Mouse (Mus musculus): ENCODE results near the gene Pxdc1. TPM values are rescaled to one million over a fixed set of nuclear protein-coding genes. Genes with fewer than 3 reads are reported as not detected.

Pxdc1 gene
- polyA plus RNA-seq, 1 experiment from 2014 or later = 11.7 TPM

DNA sequence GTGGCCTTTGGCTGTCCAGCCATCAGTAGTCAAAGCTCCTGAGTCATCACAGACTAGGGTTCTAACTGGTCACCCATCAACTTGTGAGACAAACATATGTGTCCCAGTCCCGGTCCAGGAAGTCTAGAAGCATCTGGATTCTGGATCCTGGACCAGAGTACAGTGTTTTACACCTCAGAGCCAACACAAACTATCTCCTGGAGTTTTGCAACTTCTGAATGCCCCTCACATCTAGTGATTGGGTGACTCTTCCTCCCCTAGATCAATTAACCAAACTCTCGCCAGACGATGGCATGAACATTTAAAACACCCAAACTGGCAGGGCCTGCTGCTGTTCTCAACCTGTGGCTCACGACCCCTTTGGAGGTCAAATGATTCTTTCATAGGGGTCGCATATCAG lies 23.5 kb downstream of the Pxdc1 start:
- Histone ChIP-seq H3K27me3 (replicated peaks; ENCODE audit: control insufficient read depth, insufficient read depth, low read length) (no peaks in the 10 kb centered on the region), H3K4me3 (ENCODE audit: low read depth, low read length) (no peak overlapping the region), H3K36me3 (ENCODE audit: control insufficient read depth, insufficient read depth, low read length) (no peaks in the 10 kb centered on the region; the same call in 1 of the 2 replicates), H3K9me3 (ENCODE audit: control insufficient read depth, low read length) (no peaks in the 10 kb centered on the region), H3K4me1 (replicated peaks; ENCODE audit: control insufficient read depth, insufficient read depth, low read length) (no peaks in the 10 kb centered on the region), H3K27ac (ENCODE audit: low read depth, low read length) (no peak overlapping the region), H3K9ac (ENCODE audit: low read depth, low read length) (no peak overlapping the region), H3K4me2 (no peak overlapping the region)
- DNase-seq (ENCODE audit: low spot score) (no peak), ATAC-seq (replicated peaks; ENCODE audit: low FRiP score) (no peak)
- WGBS = 83% methylated on average over 5 of the region's 5 CpGs

DNA sequence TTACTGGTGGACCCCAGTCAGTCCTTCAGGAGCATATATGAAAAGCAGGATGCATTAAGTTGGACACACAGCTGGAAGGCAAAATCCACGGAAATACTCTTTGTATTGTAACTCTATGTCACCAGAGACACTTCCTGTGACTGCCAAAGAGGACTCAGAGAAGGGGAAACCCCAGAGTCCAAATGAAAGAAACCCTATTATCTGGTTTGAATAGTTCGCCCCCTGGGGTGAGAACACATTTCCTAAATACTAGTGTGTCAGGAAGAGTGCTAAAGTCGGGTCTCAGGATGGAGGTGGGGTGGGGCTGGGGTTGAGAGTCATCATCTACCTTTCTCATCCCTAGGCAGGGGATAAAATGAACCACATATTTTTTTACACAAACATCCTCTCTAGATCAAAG lies 25.8 kb downstream of the Pxdc1 start:
- Histone ChIP-seq H3K27ac (ENCODE audit: low read depth, low read length) (no peak overlapping the region), H3K4me3 (ENCODE audit: low read depth, low read length) (no peak overlapping the region), H3K9ac (ENCODE audit: low read depth, low read length) (no peak overlapping the region), H3K4me1 (replicated peaks; ENCODE audit: control insufficient read depth, insufficient read depth, low read length) (no peaks in the 10 kb centered on the region), H3K36me3 (ENCODE audit: control insufficient read depth, insufficient read depth, low read length) (no peaks in the 10 kb centered on the region; the same call in 1 of the 2 replicates), H3K4me2 (no peak overlapping the region), H3K27me3 (replicated peaks; ENCODE audit: control insufficient read depth, insufficient read depth, low read length) (no peaks in the 10 kb centered on the region), H3K9me3 (ENCODE audit: control insufficient read depth, low read length) (no peaks in the 10 kb centered on the region)
- DNase-seq (ENCODE audit: low spot score) = no peak
- ATAC-seq (replicated peaks; ENCODE audit: low FRiP score) = no peak
- 35% methylated on average over 3 of the region's 3 CpGs for WGBS

DNA sequence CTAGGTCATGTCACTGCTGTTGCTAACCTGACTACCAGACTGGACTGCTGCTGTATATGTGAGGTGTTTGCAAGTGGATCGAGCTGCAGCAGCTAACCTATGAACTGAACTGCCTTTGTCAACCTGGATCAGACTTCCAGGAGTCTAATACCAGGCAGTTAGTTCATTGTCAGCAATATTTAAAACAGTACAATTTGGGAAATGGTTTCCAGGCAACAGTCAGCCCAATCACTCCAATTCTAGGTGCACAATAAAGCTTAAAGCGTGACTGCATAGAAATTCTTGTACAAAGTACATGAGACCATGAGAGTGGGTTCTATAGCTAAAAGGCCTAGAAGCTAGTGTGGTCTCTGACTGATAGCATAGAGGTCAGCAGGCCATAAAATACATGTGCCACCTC lies 28.9 kb downstream of the Pxdc1 start:
- WGBS = 81% methylated on average over 2 of the region's 2 CpGs
- no peak overlapping the region for H3K4me3 ChIP-seq (ENCODE audit: low read depth, low read length)
- no peak for ATAC-seq (replicated peaks; ENCODE audit: low FRiP score)

DNA sequence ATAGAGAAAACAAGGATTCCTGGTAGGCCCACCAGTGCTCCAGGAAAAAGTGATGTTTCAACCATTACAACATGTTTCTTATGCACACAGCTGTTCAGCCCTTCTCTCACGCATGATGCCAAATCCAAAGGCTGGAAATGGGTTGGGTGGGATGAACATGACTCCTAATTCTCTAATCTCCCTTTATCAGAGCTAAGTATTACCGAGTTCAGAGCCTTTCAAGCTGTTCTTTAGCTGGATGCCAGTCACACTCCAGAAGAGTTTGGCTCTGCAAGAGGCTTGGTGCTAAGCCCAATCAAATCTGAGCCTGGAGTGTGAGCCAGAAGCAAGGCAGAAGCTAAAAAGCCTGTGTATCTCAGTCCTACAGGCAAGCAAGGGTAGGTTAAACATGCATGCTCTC lies 40.9 kb downstream of the Pxdc1 start:
- Histone ChIP-seq H3K4me2 (no peak overlapping the region), H3K9ac (ENCODE audit: low read depth, low read length) (no peak overlapping the region), H3K27me3 (replicated peaks; ENCODE audit: control insufficient read depth, insufficient read depth, low read length) (no peaks in the 10 kb centered on the region), H3K4me3 (ENCODE audit: low read depth, low read length) (no peak overlapping the region), H3K9me3 (ENCODE audit: control insufficient read depth, low read length) (no peaks in the 10 kb centered on the region), H3K27ac (ENCODE audit: low read depth, low read length) (no peak overlapping the region), H3K36me3 (ENCODE audit: control insufficient read depth, insufficient read depth, low read length) (no peaks in the 10 kb centered on the region), H3K4me1 (replicated peaks; ENCODE audit: control insufficient read depth, insufficient read depth, low read length) (no peaks in the 10 kb centered on the region)
- ATAC-seq (replicated peaks; ENCODE audit: low FRiP score) = no peak
- no peak for DNase-seq (ENCODE audit: low spot score)
- 72% methylated on average over 2 of the region's 2 CpGs for WGBS

More for the DNA sequence above, 28.9 kb downstream of the Pxdc1 start:
- H3K4me2 ChIP-seq = no peak overlapping the region
- H3K36me3 ChIP-seq (ENCODE audit: control insufficient read depth, insufficient read depth, low read length) = no peaks in the 10 kb centered on the region; the same call in 1 of the 2 replicates
- no peaks in the 10 kb centered on the region for H3K9me3 ChIP-seq (ENCODE audit: control insufficient read depth, low read length)
- no peaks in the 10 kb centered on the region for H3K4me1 ChIP-seq (replicated peaks; ENCODE audit: control insufficient read depth, insufficient read depth, low read length)
- H3K9ac ChIP-seq (ENCODE audit: low read depth, low read length) = no peak overlapping the region
- no peaks in the 10 kb centered on the region for H3K27me3 ChIP-seq (replicated peaks; ENCODE audit: control insufficient read depth, insufficient read depth, low read length)
- DNase-seq (ENCODE audit: low spot score) = no peak
- no peak overlapping the region for H3K27ac ChIP-seq (ENCODE audit: low read depth, low read length)

DNA sequence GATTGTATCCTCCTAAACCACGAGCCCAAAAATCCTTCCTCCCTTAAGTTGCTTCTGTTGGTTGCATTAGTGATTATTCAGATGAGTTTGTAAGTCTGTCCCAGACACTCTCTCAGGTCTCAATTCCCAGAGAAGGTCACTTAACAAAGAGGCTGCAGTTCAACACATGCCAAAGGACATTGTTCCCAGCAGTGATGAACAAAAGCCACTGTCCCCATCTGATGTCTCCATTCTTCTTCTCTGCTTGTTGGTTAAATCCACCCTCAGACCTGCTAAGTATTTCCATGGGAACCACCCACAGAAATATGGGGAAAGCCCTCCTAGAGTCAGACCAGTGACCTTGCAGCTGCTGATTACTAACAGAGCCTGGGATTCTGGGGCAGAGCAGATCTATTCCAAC lies 43.6 kb downstream of the Pxdc1 start:
- DNase-seq (ENCODE audit: low spot score) = no peak
- H3K27ac ChIP-seq (ENCODE audit: low read depth, low read length) = no peak overlapping the region
- H3K4me3 ChIP-seq (ENCODE audit: low read depth, low read length) = no peak overlapping the region
- 50% methylated on average over 1 of the region's 1 CpGs for WGBS
- no peak overlapping the region for H3K9ac ChIP-seq (ENCODE audit: low read depth, low read length)
- ATAC-seq (replicated peaks; ENCODE audit: low FRiP score) = no peak
- no peaks in the 10 kb centered on the region for H3K9me3 ChIP-seq (ENCODE audit: control insufficient read depth, low read length)
- H3K4me2 ChIP-seq = no peak overlapping the region
- no peaks in the 10 kb centered on the region for H3K27me3 ChIP-seq (replicated peaks; ENCODE audit: control insufficient read depth, insufficient read depth, low read length)
- no peaks in the 10 kb centered on the region for H3K4me1 ChIP-seq (replicated peaks; ENCODE audit: control insufficient read depth, insufficient read depth, low read length)
- no peaks in the 10 kb centered on the region for H3K36me3 ChIP-seq (ENCODE audit: control insufficient read depth, insufficient read depth, low read length)

DNA sequence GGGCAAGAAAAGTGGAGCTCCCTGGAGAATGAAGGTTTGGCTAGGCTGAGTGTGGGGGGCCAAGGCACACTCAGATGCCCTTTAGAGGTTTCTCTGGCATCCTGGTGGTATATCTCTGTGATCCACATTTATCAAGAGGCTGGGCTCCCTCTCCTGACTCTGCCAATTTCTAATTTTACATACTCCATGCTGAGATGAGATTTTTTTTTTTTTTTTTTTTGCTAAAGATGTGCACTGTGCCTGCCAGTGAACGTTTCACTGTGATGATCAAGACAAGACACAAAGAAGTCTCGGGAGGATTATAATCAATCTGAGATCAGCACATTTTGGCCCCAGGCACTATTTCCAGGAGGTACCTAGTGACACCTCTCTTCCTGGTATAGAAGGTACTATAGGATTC lies 46.2 kb downstream of the Pxdc1 start:
- DNase-seq (ENCODE audit: low spot score) = no peak
- WGBS = 66% methylated on average over 2 of the region's 2 CpGs

DNA sequence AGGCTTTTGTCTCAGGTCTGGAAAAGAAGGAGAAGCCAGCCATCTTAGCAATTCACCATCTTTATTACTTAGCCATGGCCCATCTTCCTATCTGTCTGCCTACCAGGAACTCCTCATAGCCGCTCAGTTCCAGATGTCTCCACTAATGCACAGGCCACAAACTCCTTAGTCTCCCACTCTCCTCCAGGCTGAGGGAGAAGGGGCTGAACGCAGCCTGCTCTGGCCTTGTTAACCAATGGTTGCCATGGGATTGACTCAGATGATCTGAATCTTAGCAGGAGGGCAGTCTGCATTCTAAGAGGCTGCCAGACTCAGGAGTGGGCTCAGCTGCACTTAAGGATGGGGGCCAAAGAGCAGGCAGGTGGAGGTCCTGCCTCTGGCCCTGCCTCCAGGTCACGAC lies 47.4 kb downstream of the Pxdc1 start:
- H3K4me2 ChIP-seq = no peak overlapping the region
- ATAC-seq (replicated peaks; ENCODE audit: low FRiP score) (no peak), DNase-seq (ENCODE audit: low spot score) (no peak)
- no peaks in the 10 kb centered on the region for H3K27me3 ChIP-seq (replicated peaks; ENCODE audit: control insufficient read depth, insufficient read depth, low read length)
- no peaks in the 10 kb centered on the region for H3K36me3 ChIP-seq (ENCODE audit: control insufficient read depth, insufficient read depth, low read length)
- no peaks in the 10 kb centered on the region for H3K4me1 ChIP-seq (replicated peaks; ENCODE audit: control insufficient read depth, insufficient read depth, low read length)
- 86% methylated on average over 3 of the region's 3 CpGs for WGBS
- H3K4me3 ChIP-seq (ENCODE audit: low read depth, low read length) = no peak overlapping the region
- no peaks in the 10 kb centered on the region for H3K9me3 ChIP-seq (ENCODE audit: control insufficient read depth, low read length)
- H3K27ac ChIP-seq (ENCODE audit: low read depth, low read length) = no peak overlapping the region
- H3K9ac ChIP-seq (ENCODE audit: low read depth, low read length) = no peak overlapping the region

More for the DNA sequence above, 46.2 kb downstream of the Pxdc1 start:
- ATAC-seq (replicated peaks; ENCODE audit: low FRiP score) = no peak
- Histone ChIP-seq H3K36me3 (ENCODE audit: control insufficient read depth, insufficient read depth, low read length) (no peaks in the 10 kb centered on the region), H3K27me3 (replicated peaks; ENCODE audit: control insufficient read depth, insufficient read depth, low read length) (no peaks in the 10 kb centered on the region), H3K27ac (ENCODE audit: low read depth, low read length) (no peak overlapping the region), H3K9ac (ENCODE audit: low read depth, low read length) (no peak overlapping the region), H3K4me2 (no peak overlapping the region), H3K4me1 (replicated peaks; ENCODE audit: control insufficient read depth, insufficient read depth, low read length) (no peaks in the 10 kb centered on the region), H3K4me3 (ENCODE audit: low read depth, low read length) (no peak overlapping the region), H3K9me3 (ENCODE audit: control insufficient read depth, low read length) (no peaks in the 10 kb centered on the region)

DNA sequence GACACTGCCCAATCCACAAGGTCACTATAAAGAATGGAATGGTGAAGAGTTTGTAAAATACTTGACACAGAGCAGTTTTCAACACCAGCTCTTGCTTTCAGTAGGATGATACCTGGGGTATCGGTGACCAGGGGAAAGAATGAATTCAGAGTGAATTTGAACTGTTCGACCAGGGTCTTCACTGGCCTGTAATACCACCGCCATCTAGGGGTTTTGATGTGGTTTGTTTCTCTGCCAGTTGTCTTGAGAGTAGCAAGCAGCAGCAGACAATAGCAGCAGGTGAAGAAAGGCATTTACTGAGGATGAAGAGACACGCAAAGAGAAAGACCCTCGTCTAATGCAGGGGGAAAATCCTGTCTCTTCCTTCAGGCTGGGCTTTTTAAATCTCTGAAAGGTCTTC lies 48.1 kb downstream of the Pxdc1 start:
- DNase-seq (ENCODE audit: low spot score) = no peak
- H3K27ac ChIP-seq (ENCODE audit: low read depth, low read length) = no peak overlapping the region
- no peak for ATAC-seq (replicated peaks; ENCODE audit: low FRiP score)
- 66% methylated on average over 5 of the region's 5 CpGs for WGBS
- no peak overlapping the region for H3K4me3 ChIP-seq (ENCODE audit: low read depth, low read length)
- H3K4me1 ChIP-seq (replicated peaks; ENCODE audit: control insufficient read depth, insufficient read depth, low read length) = no peaks in the 10 kb centered on the region
- H3K4me2 ChIP-seq = no peak overlapping the region
- H3K27me3 ChIP-seq (replicated peaks; ENCODE audit: control insufficient read depth, insufficient read depth, low read length) = no peaks in the 10 kb centered on the region
- H3K36me3 ChIP-seq (ENCODE audit: control insufficient read depth, insufficient read depth, low read length) = no peaks in the 10 kb centered on the region
- no peaks in the 10 kb centered on the region for H3K9me3 ChIP-seq (ENCODE audit: control insufficient read depth, low read length)
- H3K9ac ChIP-seq (ENCODE audit: low read depth, low read length) = no peak overlapping the region

DNA sequence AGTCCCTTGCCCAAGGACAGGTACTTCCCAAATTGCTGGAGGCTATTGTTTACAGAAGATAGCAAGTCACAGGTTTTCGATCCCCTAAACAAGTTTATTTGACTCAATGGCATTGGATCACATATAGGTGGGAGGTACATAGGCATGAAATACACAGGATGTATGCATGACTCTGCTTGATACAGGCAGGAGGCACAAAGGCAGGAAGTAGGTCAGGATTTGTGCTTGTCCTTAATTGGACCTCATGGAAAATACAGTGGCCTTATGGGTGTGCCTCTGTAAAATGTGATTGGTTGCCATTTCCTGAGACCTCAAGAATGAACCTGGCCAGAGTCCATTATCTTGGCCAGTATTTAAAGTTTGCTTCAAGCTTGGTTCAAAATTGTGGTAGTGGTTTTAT lies 48.9 kb downstream of the Pxdc1 start:
- H3K27me3 ChIP-seq (replicated peaks; ENCODE audit: control insufficient read depth, insufficient read depth, low read length) = no peaks in the 10 kb centered on the region
- WGBS = 74% methylated on average over 1 of the region's 1 CpGs
- no peaks in the 10 kb centered on the region for H3K36me3 ChIP-seq (ENCODE audit: control insufficient read depth, insufficient read depth, low read length)
- H3K9ac ChIP-seq (ENCODE audit: low read depth, low read length) = no peak overlapping the region
- DNase-seq (ENCODE audit: low spot score) = no peak
- no peak overlapping the region for H3K27ac ChIP-seq (ENCODE audit: low read depth, low read length)
- H3K9me3 ChIP-seq (ENCODE audit: control insufficient read depth, low read length) = no peaks in the 10 kb centered on the region
- no peaks in the 10 kb centered on the region for H3K4me1 ChIP-seq (replicated peaks; ENCODE audit: control insufficient read depth, insufficient read depth, low read length)
- H3K4me2 ChIP-seq = no peak overlapping the region
- no peak for ATAC-seq (replicated peaks; ENCODE audit: low FRiP score)
- no peak overlapping the region for H3K4me3 ChIP-seq (ENCODE audit: low read depth, low read length)
